Mouse (Mus musculus) stomach, embryonic 16.5 days (tissue): ENCODE data around the gene Kcnc3. TPM values are rescaled to one million over a fixed set of nuclear protein-coding genes. Genes with fewer than 3 reads are reported as not detected.
A peak's percentile ranks its signal among the peaks of the same experiment; 100 is the strongest.

ENCODE experiments used
- ATAC-seq: fragments of 200-750 bp; cut with Nextera tagmentation; 2 replicates; pipeline ENCODE4 v1.8.0; 2017; ENCODE audit warnings: moderate number of reproducible peaks, moderate TSS enrichment; ENCODE audit not compliant: insufficient read depth, low FRiP score
- H3K27ac ChIP-seq: fragments of 300-500 bp; sonication (generic); 2 replicates; pipeline ENCODE4 v1.5.1; 2014; ENCODE audit warnings: low read length
- H3K27me3 ChIP-seq: fragments of 300-500 bp; sonication (generic); 2 replicates; pipeline ENCODE4 v1.6.1; 2014; ENCODE audit warnings: low read length, control low read depth, mixed read lengths; ENCODE audit not compliant: control insufficient read depth, insufficient read depth
- H3K36me3 ChIP-seq: fragments of 300-500 bp; sonication (generic); 2 replicates; pipeline ENCODE4 v1.6.1; 2014; ENCODE audit warnings: low read length; ENCODE audit not compliant: control insufficient read depth, insufficient read depth
- H3K4me1 ChIP-seq: fragments of 300-500 bp; sonication (generic); 2 replicates; pipeline ENCODE4 v1.6.1; 2014; ENCODE audit warnings: low read length, control low read depth, mixed read lengths; ENCODE audit not compliant: control insufficient read depth, insufficient read depth
- H3K4me2 ChIP-seq: fragments of 300-500 bp; sonication (generic); 2 replicates; pipeline ENCODE4 v1.6.1; 2014; ENCODE audit warnings: low read depth, low read length, mixed read lengths
- H3K4me3 ChIP-seq: fragments of 300-500 bp; sonication (generic); replicated peaks from 2 replicates; pipeline ENCODE4 v1.5.1; 2014; ENCODE audit warnings: mild to moderate bottlenecking, low read length
- H3K9ac ChIP-seq: fragments of 300-500 bp; sonication (generic); 2 replicates; pipeline ENCODE4 v1.6.1; 2014; ENCODE audit warnings: low read length
- H3K9me3 ChIP-seq: fragments of 300-500 bp; sonication (generic); replicated peaks from 2 replicates; pipeline ENCODE4 v1.6.1; 2016; ENCODE audit warnings: low read length, control low read depth; ENCODE audit not compliant: control insufficient read depth
- WGBS: fragments of 180-500 bp; shearing (Covaris S2); extraction: QIAGEN DNeasy Blood & Tissue Kit; methylation state at CpG from one replicate; pipeline ENCODE4 v1.1.7; 2014; 5-methylcytosine and 5-hydroxymethylcytosine counted together
- polyA plus RNA-seq: library from polyadenylated mRNA; unstranded; fragments of >200 nt; fragmentation: Nextera tagmentation; extraction: Ambion mirVana; gene quantifications from 2 replicates; pipeline ENCODE4 v1.2.1, GENCODE M21; 2015

Kcnc3 gene
- polyA plus RNA-seq, 1 experiment from 2014 or later: 0.26 TPM

DNA sequence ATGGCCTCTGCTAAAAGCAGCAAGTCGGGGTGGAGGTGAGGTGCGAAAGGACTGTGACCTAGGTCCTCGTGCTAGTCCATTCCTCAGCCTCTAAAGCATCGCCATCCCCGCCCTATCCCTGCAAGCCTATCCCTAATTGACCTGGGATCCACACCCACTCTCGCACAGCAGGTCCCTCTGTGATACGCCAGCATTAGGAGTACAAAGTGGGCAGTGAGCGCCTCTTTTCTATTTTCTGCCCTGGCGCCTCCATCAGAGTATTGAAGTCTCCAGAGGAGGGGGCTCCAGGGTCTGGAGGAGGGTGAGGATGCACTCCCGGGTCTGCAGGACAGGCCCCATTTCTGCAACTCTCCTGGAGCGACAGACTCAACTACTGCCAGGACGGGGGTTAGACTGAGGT lies 2.1 kb upstream of the Kcnc3 start:
- Histone ChIP-seq H3K4me1 (peaks cover 21% of the 10 kb centered on the region), H3K9ac (peak overlapping the region; percentile 44; the same call in 1 of the 2 replicates), H3K27me3 (peaks cover 62% of the 10 kb centered on the region), H3K36me3 (no peaks in the 10 kb centered on the region), H3K27ac (no peak overlapping the region), H3K4me3 (peak overlapping the region; percentile 46), H3K4me2 (peak overlapping the region; percentile 66), H3K9me3 (no peaks in the 10 kb centered on the region)
- 7% methylated on average over 12 of the region's 12 CpGs for WGBS
- ATAC-seq: no peak

DNA sequence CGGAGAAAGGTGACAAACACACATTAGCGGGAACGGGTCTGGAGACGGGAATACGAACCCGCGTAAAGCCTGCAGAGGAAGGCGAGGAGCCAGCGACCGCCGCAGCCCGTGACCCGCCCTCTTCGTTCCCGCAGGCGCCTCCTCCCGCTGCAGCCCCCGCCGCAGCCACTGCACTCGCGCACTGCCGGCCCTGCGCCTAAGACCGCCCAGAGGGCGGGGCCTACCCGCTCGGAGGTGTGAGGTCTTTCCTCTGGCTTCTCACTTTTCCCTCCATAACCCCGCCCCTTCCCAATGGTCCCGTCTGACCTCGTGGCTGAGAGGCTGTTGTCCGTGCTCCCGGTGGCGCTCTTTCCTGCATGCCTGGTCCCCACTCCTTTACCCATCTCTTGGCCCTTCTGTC lies 1.3 kb upstream of the Kcnc3 start:
- H3K9me3 ChIP-seq: no peaks in the 10 kb centered on the region
- peak; percentile 59 for ATAC-seq
- peaks cover 21% of the 10 kb centered on the region for H3K4me1 ChIP-seq
- H3K27me3 ChIP-seq: peaks cover 65% of the 10 kb centered on the region
- under 1% methylated on average over 30 of the region's 33 CpGs for WGBS
- H3K4me3 ChIP-seq: peak overlapping the region; percentile 46
- peak overlapping the region; percentile 66 for H3K4me2 ChIP-seq
- H3K9ac ChIP-seq: peak overlapping the region; percentile 44
- H3K27ac ChIP-seq: no peak overlapping the region
- H3K36me3 ChIP-seq: no peaks in the 10 kb centered on the region

DNA sequence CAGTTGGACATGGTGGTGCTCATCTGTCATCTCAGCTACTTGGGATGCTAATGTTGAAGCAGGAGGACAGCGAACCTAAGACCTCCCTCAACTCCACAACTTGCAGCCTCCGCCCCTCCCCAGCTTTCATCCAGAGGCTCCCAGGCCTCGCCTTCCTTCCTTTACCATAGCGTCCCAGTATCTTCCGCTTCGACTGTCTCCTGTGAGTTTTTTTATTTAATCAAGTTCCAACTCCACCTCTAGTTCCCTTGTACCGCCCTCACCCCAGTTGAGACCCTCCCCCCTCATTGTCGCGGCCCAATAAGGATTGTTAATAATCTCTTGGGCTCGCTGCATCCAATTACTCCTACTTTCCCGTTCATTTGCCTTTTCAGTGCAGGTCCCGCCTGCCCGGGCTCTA lies 518 bp upstream of the Kcnc3 start:
- Histone ChIP-seq H3K9me3 (no peaks in the 10 kb centered on the region), H3K4me3 (peak overlapping the region; percentile 9; the same call in 1 of the 2 replicates), H3K9ac (no peak overlapping the region), H3K4me1 (peaks cover 21% of the 10 kb centered on the region), H3K4me2 (peak overlapping the region; percentile 99), H3K27ac (no peak overlapping the region), H3K27me3 (peaks cover 65% of the 10 kb centered on the region), H3K36me3 (no peaks in the 10 kb centered on the region)
- no peak for ATAC-seq
- WGBS: 5% methylated on average over 13 of the region's 13 CpGs

DNA sequence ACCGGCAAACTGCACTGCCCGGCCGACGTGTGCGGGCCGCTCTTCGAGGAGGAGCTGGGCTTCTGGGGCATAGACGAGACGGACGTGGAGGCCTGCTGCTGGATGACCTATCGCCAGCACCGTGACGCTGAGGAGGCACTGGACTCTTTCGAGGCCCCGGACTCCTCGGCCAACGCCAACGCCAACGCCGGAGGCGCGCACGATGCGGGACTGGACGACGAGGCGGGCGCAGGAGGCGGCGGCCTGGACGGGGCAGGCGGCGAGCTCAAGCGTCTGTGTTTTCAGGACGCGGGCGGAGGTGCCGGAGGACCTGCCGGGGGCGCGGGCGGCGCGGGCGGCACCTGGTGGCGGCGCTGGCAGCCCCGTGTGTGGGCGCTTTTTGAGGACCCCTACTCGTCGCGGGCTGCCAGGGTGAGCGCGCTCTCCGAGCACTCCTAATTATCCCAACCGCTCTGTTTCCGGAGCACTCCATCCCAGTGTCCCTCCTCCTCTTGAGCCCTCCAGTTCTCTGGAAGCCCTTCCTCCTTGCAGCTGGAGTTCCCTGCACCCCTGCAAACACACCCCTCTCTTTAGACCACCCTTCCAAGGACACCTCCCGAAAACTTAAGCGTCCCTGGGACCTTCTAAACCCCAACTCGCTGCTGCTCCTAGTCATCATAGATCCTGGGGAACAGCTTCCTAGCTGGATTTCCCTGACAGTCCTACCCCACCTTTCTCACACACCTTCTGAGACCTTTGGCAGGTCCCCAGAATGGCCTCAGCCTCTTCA lies 1.1 kb downstream of the Kcnc3 start:
- under 1% methylated on average over 60 of the region's 60 CpGs for WGBS
- Histone ChIP-seq H3K27ac (no peak overlapping the region), H3K9me3 (no peaks in the 10 kb centered on the region), H3K9ac (peak overlapping the region; percentile 60), H3K4me1 (peaks cover 21% of the 10 kb centered on the region), H3K36me3 (no peaks in the 10 kb centered on the region), H3K4me3 (peak overlapping the region; percentile 58), H3K27me3 (peaks cover 58% of the 10 kb centered on the region), H3K4me2 (peak overlapping the region; percentile 99)
- no peak for ATAC-seq

DNA sequence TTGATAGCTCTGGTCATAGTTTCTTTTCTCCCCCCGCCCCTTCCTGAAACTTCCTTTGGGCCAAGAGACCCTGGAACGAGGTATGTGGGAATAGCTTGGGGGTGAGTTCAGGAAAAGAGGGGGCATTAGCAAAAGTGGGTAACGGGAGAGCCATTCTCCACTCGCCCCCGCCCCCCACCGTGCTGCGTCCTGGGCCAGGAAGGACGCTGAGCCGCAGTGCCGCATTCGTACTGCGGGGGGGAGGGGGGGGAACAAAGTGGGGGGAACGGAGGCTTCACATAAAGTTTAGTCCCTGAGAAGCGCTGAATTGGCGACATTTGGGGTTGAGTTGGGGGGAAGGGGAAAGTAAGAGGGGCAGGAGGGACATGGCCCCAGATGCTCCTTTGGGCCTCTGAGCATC lies 2.6 kb downstream of the Kcnc3 start:
- WGBS: 3% methylated on average over 14 of the region's 15 CpGs
- Histone ChIP-seq H3K4me2 (no peak overlapping the region), H3K9me3 (no peaks in the 10 kb centered on the region), H3K36me3 (no peaks in the 10 kb centered on the region), H3K27ac (no peak overlapping the region), H3K27me3 (peaks cover 45% of the 10 kb centered on the region), H3K4me3 (no peak overlapping the region), H3K9ac (no peak overlapping the region), H3K4me1 (peaks cover 21% of the 10 kb centered on the region)
- no peak for ATAC-seq

DNA sequence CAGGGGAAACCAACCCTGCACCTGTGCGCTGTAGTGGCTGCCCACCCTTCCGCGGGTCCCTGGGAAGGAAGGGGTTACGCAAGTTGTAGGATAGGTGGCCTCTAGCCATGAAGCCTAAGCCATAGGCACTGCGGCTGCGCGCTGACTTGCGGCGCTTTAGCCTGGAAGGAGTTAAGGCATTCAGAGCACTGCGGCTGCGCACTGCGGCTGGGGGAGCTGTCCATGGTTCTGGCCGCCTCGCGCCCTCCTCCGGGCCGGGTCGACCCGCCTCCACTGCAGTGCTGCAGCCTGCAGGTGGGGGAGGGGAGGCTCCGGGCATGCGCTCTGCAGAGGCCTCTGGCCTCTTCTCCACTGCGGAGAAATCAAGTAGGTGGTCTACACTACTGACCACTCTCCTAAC lies 3.3 kb downstream of the Kcnc3 start:
- Histone ChIP-seq H3K36me3 (no peaks in the 10 kb centered on the region), H3K27me3 (peaks cover 40% of the 10 kb centered on the region), H3K9me3 (no peaks in the 10 kb centered on the region), H3K9ac (no peak overlapping the region), H3K4me3 (no peak overlapping the region), H3K4me1 (peaks cover 16% of the 10 kb centered on the region), H3K4me2 (peak overlapping the region; percentile 21; the same call in 1 of the 2 replicates), H3K27ac (no peak overlapping the region)
- under 1% methylated on average over 21 of the region's 22 CpGs for WGBS
- peak; percentile 4; the same call in 1 of the 2 replicates for ATAC-seq

DNA sequence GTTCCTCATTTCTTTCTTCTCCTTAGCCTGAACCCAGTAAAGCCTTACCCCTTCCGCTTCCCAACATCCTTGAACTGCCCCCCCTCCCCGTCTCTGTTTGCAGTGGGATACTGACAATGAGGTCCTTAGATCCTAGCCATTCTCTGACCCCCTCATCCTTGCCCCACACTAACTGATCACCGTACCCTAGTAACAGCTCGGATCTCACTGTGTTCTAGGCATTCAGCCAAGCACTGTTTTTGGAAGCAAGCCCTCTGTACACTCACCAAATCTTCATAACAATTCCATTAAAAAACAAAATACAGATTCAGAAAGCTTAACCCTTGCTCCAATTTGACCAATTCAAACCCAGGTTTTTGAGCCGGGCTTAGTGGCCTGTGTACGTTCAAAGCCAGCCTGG lies 3.8 kb downstream of the Kcnc3 start:
- no peaks in the 10 kb centered on the region for H3K9me3 ChIP-seq
- no peak overlapping the region for H3K4me2 ChIP-seq
- peaks cover 40% of the 10 kb centered on the region for H3K27me3 ChIP-seq
- no peaks in the 10 kb centered on the region for H3K36me3 ChIP-seq
- H3K9ac ChIP-seq: no peak overlapping the region
- no peak overlapping the region for H3K27ac ChIP-seq
- WGBS: 54% methylated on average over 6 of the region's 6 CpGs
- ATAC-seq: no peak
- H3K4me1 ChIP-seq: peaks cover 14% of the 10 kb centered on the region
- no peak overlapping the region for H3K4me3 ChIP-seq

DNA sequence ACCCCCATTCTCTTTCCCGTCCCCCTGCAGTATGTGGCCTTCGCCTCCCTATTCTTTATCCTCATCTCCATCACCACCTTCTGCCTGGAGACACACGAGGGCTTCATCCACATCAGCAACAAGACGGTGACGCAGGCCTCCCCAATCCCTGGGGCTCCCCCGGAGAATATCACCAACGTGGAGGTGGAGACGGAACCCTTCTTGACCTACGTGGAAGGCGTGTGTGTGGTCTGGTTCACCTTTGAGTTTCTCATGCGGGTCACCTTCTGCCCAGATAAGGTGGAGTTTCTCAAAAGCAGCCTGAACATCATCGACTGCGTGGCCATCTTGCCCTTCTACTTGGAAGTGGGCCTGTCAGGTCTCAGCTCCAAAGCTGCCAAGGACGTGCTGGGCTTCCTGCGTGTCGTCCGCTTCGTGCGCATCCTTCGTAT lies 4.7 kb downstream of the Kcnc3 start:
- no peak overlapping the region for H3K27ac ChIP-seq
- no peak for ATAC-seq
- H3K4me1 ChIP-seq: peaks cover 11% of the 10 kb centered on the region
- peaks cover 32% of the 10 kb centered on the region for H3K27me3 ChIP-seq
- no peak overlapping the region for H3K9ac ChIP-seq
- 90% methylated on average over 20 of the region's 20 CpGs for WGBS
- H3K4me2 ChIP-seq: no peak overlapping the region
- H3K36me3 ChIP-seq: no peaks in the 10 kb centered on the region
- no peak overlapping the region for H3K4me3 ChIP-seq
- H3K9me3 ChIP-seq: no peaks in the 10 kb centered on the region

DNA sequence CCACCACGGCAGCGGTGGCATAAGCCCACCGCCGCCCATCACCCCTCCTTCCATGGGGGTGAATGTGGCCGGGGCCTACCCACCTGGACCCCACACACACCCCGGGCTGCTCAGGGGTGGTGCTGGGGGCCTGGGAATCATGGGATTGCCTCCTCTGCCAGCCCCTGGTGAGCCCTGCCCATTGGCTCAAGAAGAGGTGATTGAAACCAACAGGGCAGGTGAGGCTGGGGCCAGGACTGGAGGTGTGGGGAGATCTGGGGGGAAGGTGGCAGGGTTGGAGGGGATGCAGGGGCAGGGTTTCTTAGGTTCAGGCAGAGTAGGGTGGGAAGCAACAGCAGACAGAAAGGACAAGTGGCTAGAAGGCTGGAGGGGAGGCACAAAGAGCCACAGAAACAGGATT lies 5.6 kb downstream of the Kcnc3 start:
- 89% methylated on average over 6 of the region's 6 CpGs for WGBS
- no peaks in the 10 kb centered on the region for H3K36me3 ChIP-seq
- no peak for ATAC-seq

More for the DNA sequence above, 5.6 kb downstream of the Kcnc3 start:
- no peaks in the 10 kb centered on the region for H3K9me3 ChIP-seq
- peaks cover 4% of the 10 kb centered on the region for H3K4me1 ChIP-seq
- H3K27ac ChIP-seq: no peak overlapping the region
- H3K9ac ChIP-seq: no peak overlapping the region
- H3K4me3 ChIP-seq: no peak overlapping the region
- no peak overlapping the region for H3K4me2 ChIP-seq
- peaks cover 33% of the 10 kb centered on the region for H3K27me3 ChIP-seq
